Mouse (Mus musculus) C2C12 (cell line): ENCODE results near the gene Cys1. TPM values are rescaled to one million over a fixed set of nuclear protein-coding genes. Genes with fewer than 3 reads are reported as not detected.

Experiments used
- H3K27me3 ChIP-seq: one replicate; pipeline ENCODE4 v1.6.1; 2011; ENCODE audit not compliant: control insufficient read depth, insufficient read depth, insufficient read length
- H3K36me3 ChIP-seq: one replicate; pipeline ENCODE4 v1.6.1; 2011; ENCODE audit not compliant: control insufficient read depth, insufficient read depth
- H3K4me3 ChIP-seq: one replicate; pipeline ENCODE4 v1.5.1; 2011; ENCODE audit warnings: mild to moderate bottlenecking, control low read depth; ENCODE audit not compliant: poor library complexity, insufficient read depth, severe bottlenecking
- H3K79me2 ChIP-seq: one replicate; pipeline ENCODE4 v1.6.1; 2011; ENCODE audit not compliant: control insufficient read depth, insufficient read depth
- H3K79me3 ChIP-seq: one replicate; pipeline ENCODE4 v1.6.1; 2011; ENCODE audit warnings: low read depth, control low read depth
- H3ac ChIP-seq: one replicate; pipeline ENCODE3; 2011; ENCODE audit warnings: low read depth; ENCODE audit not compliant: control insufficient read depth, insufficient read length
- CEBPB ChIP-seq: IDR thresholded peaks from one replicate; pipeline ENCODE4 v1.6.1; 2011; ENCODE audit warnings: low read depth, mild to moderate bottlenecking, control low read depth, moderate library complexity
- CTCF ChIP-seq: IDR thresholded peaks from one replicate; pipeline ENCODE4 v1.5.1; 2011; ENCODE audit not compliant: control insufficient read depth, insufficient read depth, insufficient read length
- FOSL1 ChIP-seq: IDR thresholded peaks from one replicate; pipeline ENCODE4 v1.8.0; 2011; ENCODE audit warnings: mild to moderate bottlenecking, low read length; ENCODE audit not compliant: poor library complexity, insufficient read depth, severe bottlenecking
- MAX ChIP-seq: IDR thresholded peaks from one replicate; pipeline ENCODE4 v1.6.1; 2011; ENCODE audit warnings: mild to moderate bottlenecking, control low read depth
- MYOD1 ChIP-seq: IDR thresholded peaks from one replicate; pipeline ENCODE4 v1.6.1; 2011; ENCODE audit warnings: low read depth; ENCODE audit not compliant: control insufficient read depth, insufficient read length
- MYOG ChIP-seq: IDR thresholded peaks from one replicate; pipeline ENCODE4 v1.6.1; 2011; ENCODE audit not compliant: control insufficient read depth, insufficient read length; ENCODE audit errors: extremely low read depth
- USF1 ChIP-seq: IDR thresholded peaks from one replicate; pipeline ENCODE4 v1.6.1; 2011; ENCODE audit warnings: low read depth, mild to moderate bottlenecking, control low read depth, moderate library complexity
- polyA plus RNA-seq: library from polyadenylated mRNA; unstranded; fragments of >200 nt; fragmentation: generic; extraction: Trizol; gene quantifications from one replicate; pipeline ENCODE4 v1.2.1, GENCODE M21; 2012; ENCODE audit warnings: missing spikeins

Cys1 gene
- polyA plus RNA-seq, 1 experiment: 0.36 TPM

- Histone ChIP-seq H3K36me3 (no peaks in the 10 kb centered on the region), H3K79me3 (no peaks in the 10 kb centered on the region), H3K79me2 (no peaks in the 10 kb centered on the region), H3ac (no peak overlapping the region), H3K27me3 (no peaks in the 10 kb centered on the region), H3K4me3 (no peak overlapping the region)
- no peak for TF ChIP-seq CTCF
- no peak for TF ChIP-seq MAX
- TF ChIP-seq MYOG: no peak
- TF ChIP-seq CEBPB: no peak
These were observed 54.4 kb downstream of the Cys1 start for GRCm38 (mm10) chr12:24627215-24627614.

DNA sequence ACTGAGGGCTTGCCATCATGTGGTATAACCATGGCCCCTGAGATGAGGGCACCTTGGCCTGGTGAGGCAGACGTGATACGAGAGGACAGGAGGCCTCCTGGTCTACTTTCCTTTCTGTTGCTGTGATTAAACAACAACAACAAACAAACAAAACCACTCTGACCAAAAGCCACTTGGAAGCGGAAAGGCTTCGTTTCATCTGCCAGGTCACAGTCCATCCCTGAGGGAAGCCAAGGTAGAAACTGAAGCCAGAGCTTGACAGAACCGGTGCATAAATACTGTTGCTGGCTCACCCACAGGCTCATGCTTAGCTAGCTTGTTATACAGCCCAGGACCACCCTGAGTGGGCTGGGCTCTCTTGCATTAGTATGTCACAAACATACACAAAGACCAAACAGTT lies 55.2 kb downstream of the Cys1 start:
- Histone ChIP-seq H3K79me3 (no peaks in the 10 kb centered on the region), H3K36me3 (no peaks in the 10 kb centered on the region), H3ac (no peak overlapping the region), H3K79me2 (no peaks in the 10 kb centered on the region), H3K4me3 (no peak overlapping the region), H3K27me3 (no peaks in the 10 kb centered on the region)
- no peak for TF ChIP-seq USF1
- TF ChIP-seq CEBPB: no peak
- no peak for TF ChIP-seq FOSL1
- TF ChIP-seq MAX: no peak

- Histone ChIP-seq H3K79me3 (no peaks in the 10 kb centered on the region), H3K36me3 (no peaks in the 10 kb centered on the region), H3K79me2 (no peaks in the 10 kb centered on the region), H3K27me3 (no peaks in the 10 kb centered on the region), H3ac (no peak overlapping the region), H3K4me3 (no peak overlapping the region)
- TF ChIP-seq MYOG: no peak
These were observed 57.9 kb downstream of the Cys1 start for GRCm38 (mm10) chr12:24623486-24624251.

DNA sequence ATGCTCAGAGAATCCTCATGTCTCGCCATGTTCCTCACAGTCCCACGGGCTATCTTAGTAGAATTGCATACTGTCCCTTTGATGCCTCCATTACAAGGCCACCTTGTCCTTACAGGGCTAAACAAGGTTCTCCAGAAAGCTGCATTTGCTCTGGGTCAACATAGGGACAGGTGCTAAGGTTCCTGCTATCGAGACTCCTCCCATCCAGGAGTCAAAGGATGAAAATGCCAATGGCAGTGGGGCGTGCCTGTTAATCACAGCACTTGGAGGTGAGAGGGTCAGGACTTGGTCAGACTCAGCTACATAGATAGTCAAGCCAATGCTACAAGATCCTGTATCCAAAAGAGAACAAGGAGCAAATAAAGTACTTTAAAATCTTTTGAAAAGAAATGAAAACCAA lies 62.2 kb downstream of the Cys1 start:
- Histone ChIP-seq H3K4me3 (no peak overlapping the region), H3K36me3 (no peaks in the 10 kb centered on the region), H3ac (no peak overlapping the region), H3K79me2 (no peaks in the 10 kb centered on the region), H3K79me3 (no peaks in the 10 kb centered on the region), H3K27me3 (no peaks in the 10 kb centered on the region)
- TF ChIP-seq CEBPB: no peak
- no peak for TF ChIP-seq FOSL1
- TF ChIP-seq MAX: no peak
- TF ChIP-seq USF1: no peak
- TF ChIP-seq CTCF: no peak
- TF ChIP-seq MYOD1: no peak
- no peak for TF ChIP-seq MYOG

Other genes with a start within 250 kb of the Cys1 start
- gene Taf1b, start 183.5 kb downstream of the Cys1 start, polyA plus RNA-seq: 8.6 TPM
- 0.20 TPM for gene Grhl1, start 109.5 kb downstream of the Cys1 start, polyA plus RNA-seq
- gene Klf11, start 30.5 kb downstream of the Cys1 start, polyA plus RNA-seq: 3.9 TPM
- 437 TPM for gene Rrm2, start 26.4 kb upstream of the Cys1 start, polyA plus RNA-seq
- 3.7 TPM for gene Mboat2, start 149.1 kb upstream of the Cys1 start, polyA plus RNA-seq